Mouse (Mus musculus): ENCODE measurements at regions not wholly inside any gene's neighbourhood (a gene's known extent, or its start where the extent isn't known, plus 50 kb on each side); places are given as distances from the start of the nearest gene placed in this dataset.
"Not testable (repeated sequence)": the region's sequence is repeated elsewhere in the genome, so short reads cannot be mapped to it uniquely, and the experiment has no call there.

GRCm38 (mm10) chr2:18617520-18617919 lies 54.7 kb upstream of the Commd3 start:
- no peak for DNase-seq (ENCODE audit: extremely low spot score, low spot score)

- no peak for DNase-seq (ENCODE audit: extremely low spot score, low spot score)
Observed at GRCm38 (mm10) chr2:18609868-18610185, 62.4 kb upstream of the Commd3 start.

GRCm38 (mm10) chr2:18609075-18609867 lies 62.9 kb upstream of the Commd3 start:
- peak; percentile 62 for DNase-seq (ENCODE audit: extremely low spot score, low spot score)

GRCm38 (mm10) chr2:18608260-18609074 lies 63.7 kb upstream of the Commd3 start:
- DNase-seq (ENCODE audit: extremely low spot score, low spot score): peak; percentile 76

GRCm38 (mm10) chr2:18607586-18608259 lies 64.5 kb upstream of the Commd3 start:
- no peak for DNase-seq (ENCODE audit: extremely low spot score, low spot score)

- peak; percentile 18 for DNase-seq (ENCODE audit: extremely low spot score, low spot score)
Observed at GRCm38 (mm10) chr2:18607088-18607487, 65.1 kb upstream of the Commd3 start.

- no peak for DNase-seq (ENCODE audit: extremely low spot score, low spot score)
Observed at GRCm38 (mm10) chr2:18592221-18592620, 80.0 kb upstream of the Commd3 start.

- no peak for DNase-seq (ENCODE audit: extremely low spot score, low spot score)
Observed at GRCm38 (mm10) chr2:18588232-18588631, 84.0 kb upstream of the Commd3 start.

GRCm38 (mm10) chr2:18587746-18588231 lies 84.4 kb upstream of the Commd3 start:
- DNase-seq (ENCODE audit: extremely low spot score, low spot score): peak; percentile 50

GRCm38 (mm10) chr2:18586925-18587724 lies 85.1 kb upstream of the Commd3 start:
- DNase-seq (ENCODE audit: extremely low spot score, low spot score): peak; percentile 92

GRCm38 (mm10) chr2:18585564-18586336 lies 86.4 kb upstream of the Commd3 start:
- no peak for DNase-seq (ENCODE audit: extremely low spot score, low spot score)

- no peak for DNase-seq (ENCODE audit: extremely low spot score, low spot score)
Observed at GRCm38 (mm10) chr2:18558133-18558532, 114.1 kb upstream of the Commd3 start.

GRCm38 (mm10) chr2:18547964-18548643 lies 124.1 kb upstream of the Commd3 start:
- no peak for DNase-seq (ENCODE audit: extremely low spot score, low spot score)

- DNase-seq (ENCODE audit: extremely low spot score, low spot score): no peak
Observed at GRCm38 (mm10) chr2:18524387-18524786, 131.8 kb upstream of the Dnajc1 start.

- no peak for DNase-seq (ENCODE audit: extremely low spot score, low spot score)
Observed at GRCm38 (mm10) chr2:18523911-18524310, 131.3 kb upstream of the Dnajc1 start.

GRCm38 (mm10) chr2:18513435-18513834 lies 120.8 kb upstream of the Dnajc1 start:
- DNase-seq (ENCODE audit: extremely low spot score, low spot score): no peak

- DNase-seq (ENCODE audit: extremely low spot score, low spot score): no peak
Observed at GRCm38 (mm10) chr2:18509317-18509716, 116.7 kb upstream of the Dnajc1 start.

GRCm38 (mm10) chr2:18473361-18473771 lies 80.7 kb upstream of the Dnajc1 start:
- DNase-seq (ENCODE audit: extremely low spot score, low spot score): no peak

GRCm38 (mm10) chr2:18460901-18461300 lies 68.3 kb upstream of the Dnajc1 start:
- DNase-seq (ENCODE audit: extremely low spot score, low spot score): no peak

- not testable (repeated sequence) for DNase-seq (ENCODE audit: extremely low spot score, low spot score)
Observed at GRCm38 (mm10) chr2:18460281-18460680, 67.7 kb upstream of the Dnajc1 start.
